Mouse (Mus musculus): ENCODE results near the gene Ccdc121. TPM values are rescaled to one million over a fixed set of nuclear protein-coding genes. Genes with fewer than 3 reads are reported as not detected.

Ccdc121 gene
- polyA plus RNA-seq, 1 experiment from 2014 or later, result not detected

DNA sequence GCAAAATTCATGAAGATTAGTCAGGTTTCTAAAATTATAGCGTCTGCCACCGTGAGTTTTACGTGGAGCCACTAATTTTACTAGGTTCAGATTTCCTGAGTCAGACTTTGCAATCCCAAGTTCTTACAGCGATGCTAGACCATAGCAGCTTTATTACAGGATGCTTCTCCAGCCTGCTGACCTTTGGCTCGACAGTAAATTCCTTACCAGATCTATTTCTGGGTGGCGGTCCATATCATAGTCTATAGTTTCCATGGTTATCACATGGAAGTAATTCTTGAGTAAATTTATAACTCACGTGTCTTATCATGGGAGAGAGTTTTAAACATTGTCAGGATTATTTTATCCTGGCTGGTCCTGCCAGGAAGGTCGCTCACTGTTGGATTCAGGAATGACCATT is 41.8 kb downstream of the Ccdc121 start:
- H3K4me2 ChIP-seq (ENCODE audit: low read depth, low read length), result no peak overlapping the region
- H3K9me3 ChIP-seq (replicated peaks; ENCODE audit: control insufficient read depth, low read length), result no peaks in the 10 kb centered on the region
- no peak overlapping the region for H3K4me3 ChIP-seq (ENCODE audit: low read depth, low read length)
- no peaks in the 10 kb centered on the region for H3K27me3 ChIP-seq (ENCODE audit: control insufficient read depth, insufficient read depth, low read depth, low read length)
- H3K9ac ChIP-seq (ENCODE audit: low read depth, low read length), result no peak overlapping the region
- no peak overlapping the region for H3K27ac ChIP-seq (ENCODE audit: low read length)
- 57% methylated on average over 8 of the region's 8 CpGs for WGBS (ENCODE audit: insufficient replicate concordance)
- no peaks in the 10 kb centered on the region for H3K36me3 ChIP-seq (ENCODE audit: control insufficient read depth, insufficient read depth)
- no peaks in the 10 kb centered on the region for H3K4me1 ChIP-seq (ENCODE audit: control insufficient read depth, low read depth, low read length)
- no peak for ATAC-seq (ENCODE audit: low read depth)

DNA sequence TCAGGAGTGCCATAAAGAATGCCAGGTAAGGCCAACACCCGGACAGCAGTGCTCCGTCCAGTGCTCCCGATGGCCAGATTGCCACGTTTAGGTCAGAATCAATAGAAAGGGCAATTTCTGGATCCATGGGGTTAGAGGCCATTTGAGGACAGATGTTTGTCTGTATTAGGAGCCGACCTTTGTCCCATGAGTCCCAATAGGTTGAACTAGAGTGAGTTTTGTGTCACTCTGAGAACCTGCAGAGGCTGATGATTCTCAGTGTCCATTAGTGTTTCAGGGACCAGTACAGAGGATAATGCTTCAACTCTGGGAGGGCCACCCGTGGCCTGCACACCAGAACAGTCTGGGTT is 44.0 kb downstream of the Ccdc121 start:
- H3K9me3 ChIP-seq (replicated peaks; ENCODE audit: control insufficient read depth, low read length), result no peaks in the 10 kb centered on the region
- 51% methylated on average over 6 of the region's 6 CpGs for WGBS (ENCODE audit: insufficient replicate concordance)
- no peaks in the 10 kb centered on the region for H3K36me3 ChIP-seq (ENCODE audit: control insufficient read depth, insufficient read depth)
- H3K27ac ChIP-seq (ENCODE audit: low read length), result no peak overlapping the region
- H3K9ac ChIP-seq (ENCODE audit: low read depth, low read length), result no peak overlapping the region
- ATAC-seq (ENCODE audit: low read depth), result no peak
- no peaks in the 10 kb centered on the region for H3K27me3 ChIP-seq (ENCODE audit: control insufficient read depth, insufficient read depth, low read depth, low read length)
- H3K4me3 ChIP-seq (ENCODE audit: low read depth, low read length), result no peak overlapping the region
- H3K4me2 ChIP-seq (ENCODE audit: low read depth, low read length), result no peak overlapping the region
- no peaks in the 10 kb centered on the region for H3K4me1 ChIP-seq (ENCODE audit: control insufficient read depth, low read depth, low read length)

DNA sequence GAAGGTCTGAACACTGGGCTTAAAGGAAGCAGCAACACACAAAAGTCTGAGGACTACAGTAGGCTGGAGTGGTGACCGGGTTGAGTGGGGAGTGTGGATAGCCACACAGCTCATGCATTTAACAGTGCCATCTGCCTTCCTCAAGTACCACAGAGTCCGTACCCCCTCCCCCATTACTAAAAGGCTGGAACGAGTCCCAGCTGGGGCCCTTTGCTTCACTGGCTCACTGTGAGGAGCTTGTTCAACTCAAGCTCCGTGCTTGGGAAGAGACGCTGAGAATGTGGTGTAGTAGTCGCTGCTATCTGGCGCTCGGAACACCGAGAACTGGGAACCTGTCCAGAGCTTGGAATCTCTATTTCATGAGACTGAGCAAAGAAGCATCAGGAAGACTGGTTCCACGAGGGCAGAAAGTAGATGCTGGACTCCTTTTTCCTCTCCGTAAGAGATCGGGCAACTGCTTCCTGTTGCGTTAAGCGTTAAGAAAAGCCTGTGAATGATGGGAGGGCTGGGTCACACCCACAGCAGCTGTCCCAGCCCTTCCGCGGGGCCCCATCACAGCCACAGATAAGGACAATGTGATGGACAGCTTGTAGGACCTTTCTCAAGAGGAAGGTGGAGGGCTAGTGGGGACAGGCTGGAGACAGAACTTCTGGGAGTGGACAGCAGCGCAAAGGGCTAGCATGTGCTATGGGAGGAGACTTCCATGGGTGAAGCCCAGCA is 44.5 kb downstream of the Ccdc121 start:
- Histone ChIP-seq H3K9ac (ENCODE audit: low read depth, low read length) (no peak overlapping the region), H3K36me3 (ENCODE audit: control insufficient read depth, insufficient read depth) (no peaks in the 10 kb centered on the region), H3K27ac (ENCODE audit: low read length) (no peak overlapping the region), H3K4me1 (ENCODE audit: control insufficient read depth, low read depth, low read length) (no peaks in the 10 kb centered on the region), H3K4me3 (ENCODE audit: low read depth, low read length) (no peak overlapping the region), H3K4me2 (ENCODE audit: low read depth, low read length) (no peak overlapping the region), H3K27me3 (ENCODE audit: control insufficient read depth, insufficient read depth, low read depth, low read length) (no peaks in the 10 kb centered on the region), H3K9me3 (replicated peaks; ENCODE audit: control insufficient read depth, low read length) (no peaks in the 10 kb centered on the region)
- WGBS (ENCODE audit: insufficient replicate concordance), result 42% methylated on average over 17 of the region's 17 CpGs
- no peak for ATAC-seq (ENCODE audit: low read depth)

DNA sequence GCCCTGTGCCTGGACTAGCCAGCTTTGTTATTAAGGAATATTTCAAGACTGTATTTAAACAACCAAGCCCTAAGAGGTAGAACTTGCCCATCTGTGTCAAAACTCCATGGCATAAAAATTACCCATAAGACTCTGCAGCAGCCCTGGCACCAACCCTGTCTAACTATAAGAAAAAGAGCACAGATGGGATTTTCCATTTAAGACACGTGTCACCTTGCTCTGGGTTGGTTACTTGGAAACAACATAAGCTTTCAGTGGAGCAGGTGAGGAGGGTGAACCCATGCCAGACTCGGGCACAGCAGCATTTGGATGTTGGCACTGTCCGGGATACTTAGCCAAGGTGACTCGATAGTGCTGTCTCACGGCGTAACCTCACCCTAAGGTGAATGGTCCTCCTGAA is 45.2 kb downstream of the Ccdc121 start:
- Histone ChIP-seq H3K4me3 (ENCODE audit: low read depth, low read length) (no peak overlapping the region), H3K9ac (ENCODE audit: low read depth, low read length) (no peak overlapping the region), H3K4me2 (ENCODE audit: low read depth, low read length) (no peak overlapping the region), H3K36me3 (ENCODE audit: control insufficient read depth, insufficient read depth) (no peaks in the 10 kb centered on the region), H3K4me1 (ENCODE audit: control insufficient read depth, low read depth, low read length) (no peaks in the 10 kb centered on the region), H3K9me3 (replicated peaks; ENCODE audit: control insufficient read depth, low read length) (no peaks in the 10 kb centered on the region), H3K27ac (ENCODE audit: low read length) (no peak overlapping the region), H3K27me3 (ENCODE audit: control insufficient read depth, insufficient read depth, low read depth, low read length) (no peaks in the 10 kb centered on the region)
- ATAC-seq (ENCODE audit: low read depth), result no peak
- WGBS (ENCODE audit: insufficient replicate concordance), result 73% methylated on average over 6 of the region's 6 CpGs

DNA sequence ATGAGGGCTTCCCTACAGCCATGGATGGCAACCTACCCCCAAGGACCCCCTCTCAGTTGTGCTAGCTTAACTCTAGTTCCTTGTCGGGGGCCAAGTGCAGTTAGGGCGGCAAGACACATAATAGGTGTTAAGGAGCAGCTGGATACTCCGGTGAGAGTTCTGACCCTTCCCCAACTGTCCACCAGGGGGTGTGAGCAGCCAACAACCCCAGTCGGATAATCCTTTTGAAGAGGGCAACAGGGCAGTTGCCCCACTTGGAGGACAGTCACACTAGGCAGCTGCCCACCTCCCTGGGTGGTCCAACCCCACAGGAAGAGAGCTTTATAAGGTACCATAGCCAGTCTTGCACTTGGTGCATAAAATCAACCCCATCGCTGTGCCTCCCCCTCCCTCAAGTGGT is 46.2 kb downstream of the Ccdc121 start:
- H3K4me2 ChIP-seq (ENCODE audit: low read depth, low read length), result no peak overlapping the region
- no peak overlapping the region for H3K4me3 ChIP-seq (ENCODE audit: low read depth, low read length)
- no peak overlapping the region for H3K9ac ChIP-seq (ENCODE audit: low read depth, low read length)
- ATAC-seq (ENCODE audit: low read depth), result no peak
- H3K27ac ChIP-seq (ENCODE audit: low read length), result no peak overlapping the region
- H3K36me3 ChIP-seq (ENCODE audit: control insufficient read depth, insufficient read depth), result no peaks in the 10 kb centered on the region
- no peaks in the 10 kb centered on the region for H3K4me1 ChIP-seq (ENCODE audit: control insufficient read depth, low read depth, low read length)
- no peaks in the 10 kb centered on the region for H3K9me3 ChIP-seq (replicated peaks; ENCODE audit: control insufficient read depth, low read length)
- no peaks in the 10 kb centered on the region for H3K27me3 ChIP-seq (ENCODE audit: control insufficient read depth, insufficient read depth, low read depth, low read length)
- WGBS (ENCODE audit: insufficient replicate concordance), result 29% methylated on average over 5 of the region's 5 CpGs

DNA sequence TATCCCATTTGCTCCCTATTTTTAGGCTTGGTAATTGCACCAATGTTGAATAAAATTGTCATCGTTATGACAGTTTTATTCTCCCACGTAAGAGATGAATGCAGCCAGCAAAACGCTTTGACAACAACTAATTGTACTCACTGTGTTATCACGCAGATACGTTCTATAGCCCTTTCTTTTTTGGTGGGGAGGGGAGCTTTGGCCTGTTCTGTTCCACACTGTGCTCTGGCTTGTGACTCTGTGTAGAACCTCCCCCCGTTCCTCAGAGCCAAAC is 48.4 kb downstream of the Ccdc121 start:
- no peak overlapping the region for H3K4me3 ChIP-seq (ENCODE audit: low read depth, low read length)
- ATAC-seq (ENCODE audit: low read depth), result no peak
- H3K9me3 ChIP-seq (replicated peaks; ENCODE audit: control insufficient read depth, low read length), result no peaks in the 10 kb centered on the region
- no peaks in the 10 kb centered on the region for H3K27me3 ChIP-seq (ENCODE audit: control insufficient read depth, insufficient read depth, low read depth, low read length)
- WGBS (ENCODE audit: insufficient replicate concordance), result 65% methylated on average over 6 of the region's 6 CpGs
- H3K4me1 ChIP-seq (ENCODE audit: control insufficient read depth, low read depth, low read length), result no peaks in the 10 kb centered on the region
- no peak overlapping the region for H3K9ac ChIP-seq (ENCODE audit: low read depth, low read length)
- no peaks in the 10 kb centered on the region for H3K36me3 ChIP-seq (ENCODE audit: control insufficient read depth, insufficient read depth)
- H3K27ac ChIP-seq (ENCODE audit: low read length), result no peak overlapping the region
- no peak overlapping the region for H3K4me2 ChIP-seq (ENCODE audit: low read depth, low read length)

DNA sequence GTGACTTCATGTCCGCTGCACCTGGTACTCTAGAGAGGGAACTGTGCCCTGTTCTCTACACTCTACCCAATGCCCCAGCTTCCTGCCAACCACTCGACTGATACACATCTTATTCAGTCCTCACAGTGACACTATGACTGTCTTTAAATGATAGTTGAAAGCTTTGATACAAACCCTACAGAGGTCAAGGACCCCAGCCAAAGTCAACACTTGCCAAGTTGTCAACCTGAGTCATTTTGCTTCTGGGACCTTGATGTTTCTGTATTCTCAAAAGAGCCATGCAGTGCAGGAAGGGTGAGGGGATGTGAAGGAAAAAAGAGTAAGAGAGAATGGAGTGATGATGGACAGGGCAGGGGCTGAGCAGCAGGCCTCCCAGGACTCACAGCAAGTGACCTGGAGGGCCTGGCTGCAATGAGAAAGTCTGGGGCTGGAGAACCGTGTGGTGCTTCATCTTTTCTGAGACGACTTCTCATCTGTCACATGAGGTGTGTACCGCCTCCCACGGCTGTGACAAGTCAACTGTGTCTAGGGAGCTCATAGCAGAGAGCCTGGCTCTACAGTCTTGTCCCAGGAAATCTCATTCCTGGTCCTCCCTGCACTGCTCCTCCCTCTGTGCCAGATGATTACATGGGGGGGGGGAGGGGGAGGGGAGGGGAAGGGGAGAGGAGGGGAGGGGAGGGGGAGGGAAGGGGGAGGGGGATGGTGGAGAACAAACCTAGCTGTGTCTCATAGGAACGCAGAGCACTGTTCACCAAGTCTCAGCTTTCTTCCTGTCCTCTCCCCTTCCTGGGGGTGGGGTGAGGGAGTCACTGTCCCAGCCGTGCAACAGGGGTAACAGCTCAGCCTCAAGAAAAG is 49.0 kb downstream of the Ccdc121 start:
- ATAC-seq (ENCODE audit: low read depth), result no peak
- H3K9me3 ChIP-seq (replicated peaks; ENCODE audit: control insufficient read depth, low read length), result no peaks in the 10 kb centered on the region

DNA sequence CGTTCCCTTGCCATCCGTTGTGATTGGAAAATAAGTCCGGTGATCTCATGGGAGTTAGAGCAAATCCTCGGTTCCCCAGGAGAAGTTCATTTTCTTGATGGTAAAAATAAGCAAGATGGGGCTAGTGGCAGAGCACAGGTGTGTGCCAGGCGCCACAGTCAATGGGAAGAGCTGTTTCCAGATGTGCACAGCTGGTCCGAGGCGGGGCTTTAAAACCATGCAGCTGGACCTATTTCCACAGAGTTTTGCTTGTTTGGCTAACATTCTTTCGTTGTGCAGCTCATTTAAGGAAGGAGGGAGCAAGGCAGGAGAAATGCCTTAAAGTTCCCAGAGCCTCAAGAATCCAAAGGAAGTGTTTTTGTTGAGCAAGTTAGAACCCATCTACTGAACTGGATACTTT is 49.8 kb downstream of the Ccdc121 start:
- no peaks in the 10 kb centered on the region for H3K4me1 ChIP-seq (ENCODE audit: control insufficient read depth, low read depth, low read length)
- ATAC-seq (ENCODE audit: low read depth), result no peak
- WGBS (ENCODE audit: insufficient replicate concordance), result 57% methylated on average over 8 of the region's 8 CpGs
- H3K27me3 ChIP-seq (ENCODE audit: control insufficient read depth, insufficient read depth, low read depth, low read length), result no peaks in the 10 kb centered on the region
- no peaks in the 10 kb centered on the region for H3K36me3 ChIP-seq (ENCODE audit: control insufficient read depth, insufficient read depth)
- H3K4me2 ChIP-seq (ENCODE audit: low read depth, low read length), result no peak overlapping the region
- H3K27ac ChIP-seq (ENCODE audit: low read length), result no peak overlapping the region
- H3K9me3 ChIP-seq (replicated peaks; ENCODE audit: control insufficient read depth, low read length), result no peaks in the 10 kb centered on the region
- no peak overlapping the region for H3K4me3 ChIP-seq (ENCODE audit: low read depth, low read length)
- H3K9ac ChIP-seq (ENCODE audit: low read depth, low read length), result no peak overlapping the region

More for the DNA sequence above, 49.0 kb downstream of the Ccdc121 start:
- Histone ChIP-seq H3K4me1 (ENCODE audit: control insufficient read depth, low read depth, low read length) (no peaks in the 10 kb centered on the region), H3K4me2 (ENCODE audit: low read depth, low read length) (no peak overlapping the region), H3K9ac (ENCODE audit: low read depth, low read length) (no peak overlapping the region), H3K27ac (ENCODE audit: low read length) (no peak overlapping the region), H3K4me3 (ENCODE audit: low read depth, low read length) (no peak overlapping the region), H3K27me3 (ENCODE audit: control insufficient read depth, insufficient read depth, low read depth, low read length) (no peaks in the 10 kb centered on the region), H3K36me3 (ENCODE audit: control insufficient read depth, insufficient read depth) (no peaks in the 10 kb centered on the region)
- 41% methylated on average over 8 of the region's 8 CpGs for WGBS (ENCODE audit: insufficient replicate concordance)

DNA sequence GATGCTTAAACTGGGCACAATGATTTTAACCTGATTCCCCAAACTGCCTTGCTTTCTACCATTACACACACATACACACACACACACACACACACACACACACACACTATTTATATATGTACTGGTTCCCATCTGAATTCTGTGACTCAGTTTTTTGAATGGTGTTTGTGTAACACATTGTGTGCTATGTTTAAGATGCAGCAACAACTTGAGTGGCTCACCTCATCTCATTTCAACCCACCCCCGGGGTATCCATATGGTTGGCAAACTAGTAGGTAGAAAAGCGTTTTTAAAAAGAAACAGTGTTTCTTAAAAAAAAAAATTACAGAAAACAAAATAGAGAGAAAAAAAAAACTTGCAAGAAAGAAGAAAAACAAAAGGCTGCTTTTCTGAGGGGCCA is 51.0 kb downstream of the Ccdc121 start:
- H3K4me1 ChIP-seq (ENCODE audit: control insufficient read depth, low read depth, low read length), result no peaks in the 10 kb centered on the region
- H3K4me3 ChIP-seq (ENCODE audit: low read depth, low read length), result no peak overlapping the region
- WGBS (ENCODE audit: insufficient replicate concordance), result 44% methylated on average over 2 of the region's 2 CpGs
- no peak overlapping the region for H3K27ac ChIP-seq (ENCODE audit: low read length)
- H3K9ac ChIP-seq (ENCODE audit: low read depth, low read length), result no peak overlapping the region
- H3K27me3 ChIP-seq (ENCODE audit: control insufficient read depth, insufficient read depth, low read depth, low read length), result no peaks in the 10 kb centered on the region
- H3K36me3 ChIP-seq (ENCODE audit: control insufficient read depth, insufficient read depth), result no peaks in the 10 kb centered on the region
- no peak for ATAC-seq (ENCODE audit: low read depth)
- H3K4me2 ChIP-seq (ENCODE audit: low read depth, low read length), result no peak overlapping the region
- H3K9me3 ChIP-seq (replicated peaks; ENCODE audit: control insufficient read depth, low read length), result no peaks in the 10 kb centered on the region

Data from liver, embryonic 16.5 days (tissue).